Mouse (Mus musculus) thymus, adult 2 months (tissue): ENCODE results near the gene Rnf212b.

Experiments
- CTCF ChIP-seq: fragments of 200-500 bp; IDR thresholded peaks from 2 replicates; pipeline ENCODE4 v1.5.1; 2012; ENCODE audit warnings: mild to moderate bottlenecking, control low read depth, low read length, moderate library complexity, borderline replicate concordance; ENCODE audit not compliant: control insufficient read depth, poor library complexity, insufficient read depth; ENCODE audit errors: extremely low read depth
- POLR2A ChIP-seq: fragments of 200-500 bp; IDR thresholded peaks from 2 replicates; pipeline ENCODE4 v1.6.1; 2012; ENCODE audit warnings: mild to moderate bottlenecking, low read length, control low read depth, moderate library complexity; ENCODE audit not compliant: control insufficient read depth, poor library complexity, insufficient read depth; ENCODE audit errors: extremely low read depth

- no peak for TF ChIP-seq CTCF
- TF ChIP-seq POLR2A = no peak
These were observed 60.2 kb downstream of the Rnf212b start for GRCm38 (mm10) chr14:54874165-54874564.
